Mouse (Mus musculus) effector memory CD4-positive, alpha-beta T cell, adult 7 months (primary cell): ENCODE measurements around the gene Sh3gl3. TPM values are rescaled to one million over a fixed set of nuclear protein-coding genes. Genes with fewer than 3 reads are reported as not detected.

Experiments
- polyA plus RNA-seq: library from polyadenylated mRNA; unstranded; fragments of 100-300 nt; shearing (Covaris generic); gene quantifications from one replicate; pipeline ENCODE4 v1.2.1, GENCODE M21; 2017

Sh3gl3 gene
- polyA plus RNA-seq, result 2.4 TPM

DNA sequence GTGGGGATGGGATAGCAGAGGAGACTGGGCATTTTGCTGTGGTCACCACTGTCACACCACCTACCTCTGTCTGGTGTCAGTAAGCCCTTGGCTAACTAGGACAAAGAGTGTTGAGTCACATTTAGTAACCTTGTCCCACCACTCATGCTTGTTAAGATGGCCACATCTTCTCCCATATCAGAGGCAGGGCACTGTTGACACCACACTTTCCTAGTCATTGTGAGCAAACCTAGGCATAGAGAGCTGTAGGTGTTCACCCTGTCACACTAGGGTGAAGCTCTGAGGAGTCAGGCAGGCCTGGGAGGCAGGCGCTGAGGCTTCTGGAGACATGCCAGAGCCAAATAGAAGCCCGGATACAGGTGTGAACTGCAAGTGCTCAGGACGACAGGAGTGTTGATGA, at the start of gene Sh3gl3:
Gene Sh3gl3 (plus strand): TSS at position 301 of the 400 bp plus-strand sequence.

DNA sequence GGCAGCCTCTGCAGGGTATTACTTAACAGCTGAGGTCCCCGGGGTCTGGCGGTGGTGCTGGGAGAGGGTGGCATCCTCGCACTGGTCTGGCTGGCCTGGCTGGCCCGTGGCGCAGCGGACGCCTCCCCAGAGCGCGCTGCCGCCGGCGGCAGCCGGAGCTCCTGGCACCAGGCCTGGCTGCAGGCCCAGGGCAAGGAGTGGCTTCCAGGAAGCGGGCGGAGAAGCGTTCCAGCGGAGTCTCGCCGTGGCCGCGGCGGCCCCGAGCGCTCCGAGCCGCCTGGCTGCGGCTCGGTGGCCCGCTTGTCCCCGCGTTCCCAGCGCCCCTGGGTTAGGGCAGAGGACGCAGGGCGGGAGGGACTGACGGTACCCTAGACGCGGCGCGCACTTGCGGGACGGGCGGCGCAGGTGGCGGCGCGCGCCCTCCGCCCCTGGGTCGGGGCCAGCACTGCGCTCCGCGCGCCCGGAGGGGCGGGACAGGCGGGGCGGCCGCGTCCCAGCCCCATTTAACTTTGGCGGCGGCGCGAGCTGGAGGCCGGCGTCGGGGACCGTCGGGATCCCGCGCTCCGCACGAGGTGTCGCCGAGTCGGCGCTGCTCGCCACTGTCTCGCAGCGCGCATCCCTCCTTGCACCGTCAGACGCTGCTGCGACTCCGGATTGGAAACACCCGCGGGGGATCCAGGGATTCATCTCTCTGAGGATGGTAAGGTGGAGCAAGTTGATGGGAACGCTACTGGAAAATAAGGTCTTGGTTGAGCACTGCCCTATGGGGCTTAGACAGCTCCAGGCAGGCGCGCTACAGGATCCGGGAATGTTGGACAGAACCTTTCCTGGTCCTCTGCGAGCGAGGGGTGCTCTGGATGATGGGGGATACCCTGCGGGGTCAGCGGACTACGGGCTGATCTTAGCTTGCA, 161.8 kb downstream of the Sh3gl3 start, which contains the start of gene Adamtsl3:
Gene Adamtsl3 (plus strand): TSS at position 484 of the 911 bp plus-strand sequence.

Other genes starting within 250 kb of the Sh3gl3 start
- gene Hdgfl3, start 239.4 kb upstream of the Sh3gl3 start, polyA plus RNA-seq, result 15.8 TPM
- not detected for gene Bnc1, start 181.5 kb upstream of the Sh3gl3 start, polyA plus RNA-seq
- not detected for gene Adamtsl3, start 161.9 kb downstream of the Sh3gl3 start, polyA plus RNA-seq